Mouse (Mus musculus) midbrain, embryonic 15.5 days (tissue): ENCODE results near the gene Mup11. TPM values are rescaled to one million over a fixed set of nuclear protein-coding genes. Genes with fewer than 3 reads are reported as not detected.
"Not testable (repeated sequence)": the region's sequence is repeated elsewhere in the genome, so short reads cannot be mapped to it uniquely, and the experiment has no call there.

Experiments
- ATAC-seq: fragments of 200-750 bp; cut with Nextera tagmentation; replicated peaks from 2 replicates; pipeline ENCODE4 v1.8.0; 2017; ENCODE audit warnings: moderate TSS enrichment
- H3K27ac ChIP-seq: fragments of 300-500 bp; sonication (generic); 2 replicates; pipeline ENCODE4 v1.5.1; 2015; ENCODE audit warnings: mild to moderate bottlenecking, inconsistent platforms
- H3K27me3 ChIP-seq: fragments of 300-500 bp; sonication (generic); replicated peaks from 2 replicates; pipeline ENCODE4 v1.6.1; 2015; ENCODE audit warnings: inconsistent platforms
- H3K36me3 ChIP-seq: fragments of 300-500 bp; sonication (generic); replicated peaks from 2 replicates; pipeline ENCODE4 v1.6.1; 2015; ENCODE audit warnings: inconsistent platforms
- H3K4me1 ChIP-seq: fragments of 300-500 bp; sonication (generic); 2 replicates; pipeline ENCODE4 v1.6.1; 2015; ENCODE audit warnings: inconsistent platforms
- H3K4me2 ChIP-seq: fragments of 300-500 bp; sonication (generic); 2 replicates; pipeline ENCODE4 v1.6.1; 2015; ENCODE audit warnings: inconsistent platforms, mild to moderate bottlenecking, moderate library complexity
- H3K4me3 ChIP-seq: fragments of 300-500 bp; sonication (generic); 2 replicates; pipeline ENCODE4 v1.5.1; 2015; ENCODE audit warnings: mild to moderate bottlenecking, inconsistent platforms
- H3K9ac ChIP-seq: fragments of 300-500 bp; sonication (generic); 2 replicates; pipeline ENCODE4 v1.6.1; 2015; ENCODE audit warnings: mild to moderate bottlenecking, inconsistent platforms
- H3K9me3 ChIP-seq: fragments of 300-500 bp; sonication (generic); 2 replicates; pipeline ENCODE4 v1.6.1; 2016; ENCODE audit warnings: inconsistent platforms
- WGBS: fragments of 180-500 bp; shearing (Covaris S2); methylation state at CpG from one replicate; pipeline ENCODE4 v1.1.7; 2015; ENCODE audit warnings: mixed read lengths; 5-methylcytosine and 5-hydroxymethylcytosine counted together
- polyA plus RNA-seq: library from polyadenylated mRNA; unstranded; fragments of >200 nt; fragmentation: Nextera tagmentation; extraction: Ambion mirVana; gene quantifications from 2 replicates; pipeline ENCODE4 v1.2.1, GENCODE M21; 2015

Gene Mup11
- not detected in 2 replicates for polyA plus RNA-seq

DNA sequence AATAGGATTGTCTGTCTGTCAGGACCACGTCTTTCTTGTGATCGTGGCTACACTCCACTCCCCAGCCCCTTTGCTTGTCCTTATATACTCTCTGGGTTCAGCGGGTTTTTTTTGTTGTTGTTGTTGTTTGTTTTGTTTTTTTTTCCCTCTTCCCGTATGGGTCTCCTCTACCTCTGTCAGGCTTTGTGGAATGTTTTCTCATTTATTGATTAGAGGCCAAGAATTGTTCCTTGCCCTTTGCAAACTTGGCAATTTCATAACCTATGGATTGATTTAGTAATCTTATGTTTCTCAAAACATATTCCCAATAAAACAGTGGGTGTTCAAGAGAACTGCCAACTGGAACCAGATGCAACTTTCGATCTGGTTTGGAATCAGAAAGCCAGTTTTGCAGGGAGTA lies at the start of gene Mup11:
Gene Mup11 (minus strand): TSS at position 101 of the 400 bp plus-strand sequence.
- H3K27ac ChIP-seq, ATAC-seq, H3K9ac ChIP-seq, H3K9me3 ChIP-seq, H3K4me2 ChIP-seq, H3K4me3 ChIP-seq, H3K27me3 ChIP-seq, H3K36me3 ChIP-seq, H3K4me1 ChIP-seq: not testable (repeated sequence)
- 85% methylated on average over 5 of the region's 5 CpGs for WGBS

Other genes with a start within 250 kb of the Mup11 start
- not detected in 2 replicates for gene Mup9, start 240.5 kb downstream of the Mup11 start, polyA plus RNA-seq
- not detected in 2 replicates for gene Mup1, start 160.5 kb downstream of the Mup11 start, polyA plus RNA-seq
- not detected in 2 replicates for gene Mup10, start 80.2 kb downstream of the Mup11 start, polyA plus RNA-seq
- gene Mup12, start 78.9 kb upstream of the Mup11 start, polyA plus RNA-seq: not detected in 2 replicates
- gene Mup22, start 159.1 kb upstream of the Mup11 start, polyA plus RNA-seq: not detected in 2 replicates